Mouse (Mus musculus) left cerebral cortex, adult 11 months (tissue): ENCODE measurements at regions not wholly inside any gene's neighbourhood (a gene's known extent, or its start where the extent isn't known, plus 50 kb on each side); places are given as distances from the start of the nearest gene placed in this dataset.

Experiments used
- DNase-seq: peaks from one replicate; pipeline ENCODE4 v3.0.0; 2022; ENCODE audit warnings: low spot score

DNA sequence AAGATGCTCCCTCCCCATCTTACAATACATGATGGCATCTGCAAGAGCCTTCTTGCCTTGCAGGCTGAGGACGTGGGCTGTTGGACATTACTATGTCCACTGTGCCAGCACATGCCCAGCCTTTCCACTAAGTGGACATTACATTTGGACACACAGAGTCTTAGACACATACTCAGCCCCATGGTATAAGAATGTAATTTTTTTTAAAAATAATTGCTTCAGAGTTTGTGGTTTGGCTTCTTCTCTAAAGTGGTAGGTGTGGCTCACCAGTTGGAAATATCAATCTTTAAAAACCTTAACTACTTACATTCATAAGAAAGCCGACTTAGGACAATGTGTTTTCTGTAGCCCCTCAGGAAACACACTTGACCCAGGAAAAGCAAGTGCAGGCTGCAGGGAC is 299.7 kb upstream of the Thbs1 start:
- DNase-seq: no peak

DNA sequence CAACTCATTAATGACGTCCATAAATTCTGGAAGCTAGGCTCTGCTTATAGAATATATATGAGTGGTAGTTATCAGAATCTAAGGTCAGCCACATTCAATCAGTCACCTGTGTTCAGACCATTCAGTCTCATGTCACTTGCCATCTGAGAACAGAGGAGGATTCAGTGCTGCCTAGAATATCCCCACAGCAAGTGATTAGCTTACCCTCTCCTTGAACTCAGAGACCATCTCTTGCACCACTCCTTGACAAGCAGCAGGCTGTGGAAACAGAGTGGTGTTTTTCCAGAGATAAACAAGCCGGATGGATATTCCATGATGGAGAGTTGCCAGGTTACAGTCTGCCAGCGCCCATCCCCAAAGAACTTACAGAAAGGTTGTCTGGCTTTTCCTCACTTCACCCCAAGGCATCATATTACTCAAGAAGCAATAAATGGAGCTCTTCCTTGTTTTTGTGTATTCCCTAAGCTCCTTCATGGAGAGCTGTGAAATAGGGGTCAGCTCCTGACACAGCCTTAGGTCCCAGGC is 291.9 kb upstream of the Thbs1 start:
- no peak for DNase-seq

DNA sequence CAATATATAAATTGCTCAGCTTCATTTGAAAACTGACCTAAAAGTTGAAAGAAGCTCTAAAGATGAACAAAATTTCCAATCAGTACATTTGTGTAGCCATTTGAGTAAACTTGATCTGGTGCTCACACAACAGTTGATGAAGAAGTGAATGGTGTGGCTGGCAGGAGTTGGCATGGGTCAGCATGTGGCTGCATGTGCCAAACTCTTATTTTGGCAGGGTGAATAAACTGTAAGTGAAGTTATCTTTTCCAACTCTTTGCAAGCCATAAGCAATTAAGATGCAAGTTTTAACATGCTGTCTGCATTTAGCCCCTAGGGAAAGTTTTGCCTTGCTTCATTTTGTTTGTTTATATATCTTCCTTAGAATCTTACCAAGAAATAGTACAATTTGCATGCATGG is 291.0 kb upstream of the Thbs1 start:
- no peak for DNase-seq

DNA sequence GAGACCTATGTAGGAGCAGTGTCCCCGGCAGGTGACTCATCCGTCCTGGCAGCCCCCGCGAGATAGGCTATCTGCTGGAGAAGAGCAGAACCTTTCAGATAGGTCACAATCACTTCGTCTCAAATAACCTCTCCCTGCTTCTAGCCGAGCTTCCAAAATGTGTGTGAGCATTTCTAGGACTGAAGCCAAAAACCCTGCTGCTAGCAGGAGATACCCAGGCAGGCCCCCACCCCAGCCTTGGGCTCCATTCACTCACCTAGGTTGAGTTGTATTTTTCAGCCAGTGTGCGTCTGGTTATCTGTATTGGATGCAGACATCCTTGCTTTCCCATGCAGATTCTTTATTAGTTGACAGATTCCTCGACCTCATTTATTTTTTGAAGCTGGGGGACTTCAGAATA is 286.6 kb upstream of the Thbs1 start:
- DNase-seq: no peak

DNA sequence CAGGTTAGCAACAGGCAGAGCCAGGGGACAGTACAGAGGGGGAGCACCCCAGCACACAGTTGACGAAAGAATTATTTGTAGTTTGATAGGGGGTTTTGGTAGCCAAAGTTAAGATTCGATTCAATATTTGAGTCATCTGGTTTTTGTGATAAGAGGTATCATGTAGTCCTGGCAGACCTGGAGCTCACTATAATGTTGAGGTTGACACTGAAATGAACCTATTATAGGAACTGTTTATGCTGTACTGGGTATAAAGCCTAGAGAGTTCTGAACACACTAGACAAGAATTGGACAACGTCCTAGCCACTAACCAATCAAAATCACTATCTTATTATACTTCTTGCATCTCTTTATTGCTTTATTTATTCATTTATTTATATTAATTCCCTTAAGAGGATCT is 284.4 kb upstream of the Thbs1 start:
- no peak for DNase-seq

DNA sequence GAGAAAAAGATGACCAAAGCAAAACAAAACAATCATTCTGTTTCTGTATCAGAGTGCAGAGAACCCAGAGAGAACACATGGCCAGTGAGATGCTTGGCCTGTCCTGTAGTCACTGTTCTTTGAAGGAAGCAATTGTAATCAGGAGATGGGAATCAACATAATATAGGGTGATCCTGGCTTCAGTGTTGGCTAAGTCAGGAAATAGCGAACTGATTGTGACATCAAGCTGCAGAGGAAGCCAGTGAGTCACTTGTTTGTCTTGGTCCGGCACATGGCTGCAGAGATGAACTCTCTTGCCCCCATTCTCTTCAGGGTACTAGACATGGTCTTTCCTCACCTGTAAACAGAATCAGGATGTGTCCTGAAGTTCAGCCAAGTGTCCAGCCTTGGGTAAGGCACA is 273.3 kb upstream of the Thbs1 start:
- DNase-seq: no peak

DNA sequence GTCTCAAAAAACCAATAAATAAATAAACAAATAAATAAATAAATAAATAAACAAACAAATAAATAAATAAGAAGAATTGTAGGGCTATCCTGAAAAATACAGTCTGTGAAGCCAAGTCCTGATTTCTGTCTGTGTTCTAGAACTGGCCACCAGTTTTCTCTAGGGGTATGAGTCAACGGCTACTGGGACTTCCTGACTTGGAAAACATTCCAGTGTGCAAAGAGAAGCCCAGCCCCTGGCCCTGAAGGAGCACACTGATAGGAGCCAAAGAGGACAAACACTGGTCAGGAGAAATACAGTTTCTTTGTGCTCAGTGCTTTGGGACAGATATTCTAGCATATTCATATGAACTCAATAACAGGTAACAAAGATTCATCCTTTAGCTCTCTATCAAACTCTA is 271.3 kb upstream of the Thbs1 start:
- no peak for DNase-seq

DNA sequence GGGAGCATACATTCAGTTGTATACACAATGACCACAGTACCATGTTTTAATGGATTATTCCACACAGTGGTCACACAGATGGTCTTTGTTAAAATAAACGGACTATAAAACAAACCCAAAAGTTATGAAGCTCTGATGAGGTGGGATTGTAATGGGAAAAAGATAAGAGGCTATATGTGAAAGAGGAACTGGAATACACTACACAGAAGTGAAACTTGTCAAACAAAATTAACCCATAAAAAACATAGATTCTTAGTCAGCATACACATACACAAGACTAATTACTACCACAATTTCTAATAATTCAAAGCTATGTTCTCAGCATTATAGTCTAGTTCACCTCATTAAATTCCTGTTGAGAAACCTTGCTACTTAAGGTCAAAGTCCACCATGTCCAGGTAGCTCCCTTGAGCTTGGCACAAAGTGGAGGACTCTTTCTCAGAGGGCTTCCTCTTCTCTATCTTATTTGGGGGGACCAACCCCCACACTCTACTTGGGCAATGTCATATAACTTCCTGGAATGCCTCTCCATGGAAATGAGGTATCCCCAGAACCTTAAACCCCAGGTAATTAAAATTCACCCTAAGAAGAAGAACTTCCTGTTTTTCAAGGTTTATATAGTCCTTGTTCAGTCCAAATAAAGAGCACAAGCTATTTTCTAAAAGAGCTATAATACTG is 269.2 kb upstream of the Thbs1 start:
- no peak for DNase-seq

DNA sequence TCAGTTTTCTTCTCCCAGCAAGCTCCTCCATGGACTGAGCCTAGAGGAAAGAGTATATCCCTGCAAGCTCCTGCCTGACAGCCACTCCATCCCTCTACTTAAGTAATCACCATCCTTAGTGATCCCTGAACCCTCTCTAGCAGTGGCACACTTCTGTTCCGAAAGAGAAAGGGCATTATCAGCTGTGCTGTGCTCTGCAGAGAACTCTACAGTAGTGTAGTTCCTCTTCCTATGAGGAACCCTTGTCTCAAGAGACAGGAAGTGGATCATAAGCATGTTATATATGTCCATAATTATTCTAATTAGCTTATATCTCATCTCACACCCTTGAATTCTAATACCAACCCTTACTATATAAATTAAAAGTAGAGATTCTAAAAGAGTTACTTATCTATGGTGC is 259.2 kb upstream of the Thbs1 start:
- DNase-seq: no peak

DNA sequence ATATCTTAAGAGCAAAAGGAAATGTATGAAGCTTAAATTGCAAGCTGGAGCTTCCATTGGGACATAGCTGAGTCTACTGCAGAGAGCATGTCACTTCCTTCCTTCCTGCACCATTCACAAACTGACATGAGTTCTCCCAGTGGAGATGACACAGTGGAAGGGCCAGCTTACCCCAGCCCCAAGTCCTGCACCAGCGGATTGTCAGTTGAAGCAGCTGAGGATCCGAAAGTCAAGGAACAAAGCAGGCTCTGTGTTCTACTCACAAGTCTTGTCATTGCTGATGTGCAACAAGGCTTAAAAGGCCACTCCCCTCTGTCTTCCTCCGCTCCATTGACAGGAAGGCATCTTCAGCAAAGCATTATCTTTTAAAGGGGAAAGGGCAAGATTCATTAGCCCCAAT is 249.4 kb upstream of the Thbs1 start:
- no peak for DNase-seq

DNA sequence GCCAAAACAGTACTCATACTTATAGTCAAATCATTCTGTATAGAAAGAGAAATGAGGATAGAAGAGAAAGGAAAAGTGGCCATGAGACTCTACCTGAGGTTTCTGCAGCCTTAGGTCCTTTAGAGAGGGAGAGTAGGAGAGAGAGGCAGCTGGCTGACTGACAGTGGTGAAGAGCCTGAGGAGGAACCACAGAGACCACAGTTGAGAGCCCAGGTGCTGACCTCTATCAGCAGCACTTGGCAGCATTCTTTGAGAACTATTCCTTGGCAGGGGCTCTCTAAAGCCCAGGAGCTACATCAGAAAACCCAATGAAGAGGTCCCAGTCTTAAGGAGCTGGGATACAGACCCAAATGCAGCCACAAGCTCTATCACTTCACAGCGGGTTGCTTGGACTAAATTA is 246.6 kb upstream of the Thbs1 start:
- no peak for DNase-seq

DNA sequence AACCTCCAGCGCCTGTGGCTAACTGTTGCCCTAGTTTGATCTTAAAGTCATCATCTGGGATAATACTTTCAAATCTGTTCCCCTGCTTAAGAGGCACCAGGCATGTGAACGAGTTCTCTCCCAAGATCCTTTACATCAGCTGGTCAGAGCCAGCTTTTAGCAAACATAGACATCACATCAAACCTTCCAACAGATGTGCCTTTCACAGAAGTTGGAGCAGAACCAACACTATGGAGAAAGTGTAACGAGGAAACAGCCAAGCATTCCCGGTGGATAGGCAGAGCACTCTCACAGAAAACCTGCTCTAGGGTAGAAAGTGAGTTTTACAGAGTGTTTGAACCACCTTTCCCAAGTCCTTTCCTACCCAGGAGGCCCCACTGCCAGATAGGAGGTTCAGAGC is 244.7 kb upstream of the Thbs1 start:
- DNase-seq: no peak

DNA sequence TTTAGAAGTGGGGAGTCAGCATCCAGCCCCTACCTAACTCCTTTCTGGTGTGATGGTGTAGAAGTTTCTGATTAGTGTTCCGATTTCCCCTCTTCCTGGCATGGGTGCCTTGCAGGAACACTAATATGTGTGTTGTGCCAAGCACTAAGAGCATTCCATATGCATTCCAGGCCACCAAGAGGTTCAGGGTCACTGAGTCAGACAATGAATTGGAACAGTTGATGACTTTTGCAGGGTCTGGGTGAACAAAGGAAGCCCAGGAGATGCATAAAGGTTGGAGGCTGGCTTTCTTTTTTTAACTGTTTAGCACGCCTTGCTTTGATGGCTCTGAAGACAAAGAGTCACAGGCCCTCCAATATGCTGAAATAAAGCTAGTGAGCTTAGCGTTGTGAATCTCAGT is 244.3 kb upstream of the Thbs1 start:
- no peak for DNase-seq

DNA sequence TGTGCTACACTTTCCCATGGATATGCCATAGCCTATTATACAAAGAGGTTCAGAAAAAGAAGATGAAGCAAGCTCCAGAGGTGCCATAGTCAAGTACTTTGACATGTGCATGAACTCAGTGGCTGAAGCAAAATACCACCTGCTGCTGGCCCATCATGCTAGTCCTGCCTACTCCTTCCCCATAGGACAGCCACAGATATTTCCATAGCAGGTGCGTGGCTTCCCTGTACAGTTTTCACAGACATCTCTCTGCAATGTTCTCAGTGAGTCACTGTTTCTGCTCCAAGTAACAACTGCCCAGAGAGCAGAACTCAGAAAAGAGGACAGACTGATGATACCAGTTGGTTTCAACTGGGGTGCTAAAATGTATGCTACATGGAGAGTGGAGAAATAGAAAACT is 242.8 kb upstream of the Thbs1 start:
- no peak for DNase-seq

DNA sequence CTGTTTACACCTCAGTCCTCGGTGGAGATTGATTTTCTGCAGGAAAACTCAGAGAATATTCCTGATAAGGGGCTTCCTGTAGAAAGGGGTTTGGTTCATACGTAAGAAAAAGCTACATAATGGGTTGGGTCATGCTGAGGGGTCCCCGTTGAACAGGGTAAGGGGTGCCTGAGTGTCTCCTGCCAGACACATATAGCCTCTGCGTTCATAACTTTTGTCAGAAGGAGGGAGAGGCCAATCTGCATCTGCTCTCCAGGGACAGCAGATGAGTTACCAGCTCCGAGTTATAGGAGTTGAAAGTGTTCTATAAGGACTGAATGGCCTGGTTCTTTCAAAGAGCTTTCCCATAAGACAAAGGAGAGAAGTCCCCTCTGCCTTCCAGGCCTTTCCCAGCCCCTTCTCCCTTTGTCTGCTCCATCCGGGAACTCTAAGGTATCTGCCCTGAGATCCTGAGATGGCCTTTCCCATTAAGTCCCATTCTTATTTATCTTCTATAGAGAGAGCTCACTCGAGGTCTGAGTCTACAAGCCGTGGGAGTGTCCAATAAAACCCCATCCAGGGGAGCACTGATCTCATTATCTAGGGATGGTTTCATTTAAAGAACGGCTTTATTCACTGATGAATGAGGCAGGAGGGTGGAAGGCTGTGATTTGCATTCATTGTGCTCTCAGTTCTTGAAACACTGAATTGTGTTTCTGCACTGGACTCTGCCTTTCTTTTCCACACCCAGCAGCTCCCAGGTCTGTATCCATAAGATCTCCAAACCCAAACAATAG is 240.0 kb upstream of the Thbs1 start:
- no peak for DNase-seq

DNA sequence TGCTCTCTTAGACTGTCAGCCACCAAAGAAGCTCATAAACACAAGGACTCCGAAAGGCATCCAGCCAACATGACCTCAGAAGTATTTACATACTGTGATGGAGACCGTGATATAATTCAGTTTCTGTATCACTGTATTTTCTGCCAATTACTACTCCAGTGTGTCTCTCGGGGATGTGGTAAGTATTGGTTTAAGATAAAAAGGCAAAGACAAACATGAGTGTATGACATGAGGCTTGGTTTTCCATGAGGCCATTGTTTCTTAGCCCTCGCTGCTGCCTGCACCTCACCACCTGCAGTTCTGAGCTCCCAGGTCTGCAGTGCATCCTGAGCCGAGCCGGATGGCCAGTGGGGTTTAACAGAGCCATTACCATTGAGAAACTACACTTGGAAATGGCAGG is 233.9 kb upstream of the Thbs1 start:
- no peak for DNase-seq

DNA sequence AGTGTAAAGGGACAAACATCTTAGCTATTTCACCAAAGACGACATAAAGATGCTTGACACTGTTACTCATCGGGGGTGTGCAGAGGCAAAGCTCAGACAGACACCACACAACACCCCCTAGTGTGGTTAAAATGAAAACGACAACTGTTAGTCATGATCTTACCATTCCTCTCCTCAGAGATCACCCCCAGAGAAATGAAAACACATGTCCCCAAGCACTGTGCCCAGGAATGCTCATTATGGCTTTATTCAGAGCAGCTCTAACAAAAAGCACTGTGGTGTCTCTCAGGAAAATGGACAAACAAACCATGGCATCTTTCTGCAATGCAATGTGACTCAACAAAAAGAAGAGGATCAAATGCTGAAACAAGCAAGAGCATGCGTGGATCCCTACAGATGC is 229.5 kb upstream of the Thbs1 start:
- DNase-seq: no peak

DNA sequence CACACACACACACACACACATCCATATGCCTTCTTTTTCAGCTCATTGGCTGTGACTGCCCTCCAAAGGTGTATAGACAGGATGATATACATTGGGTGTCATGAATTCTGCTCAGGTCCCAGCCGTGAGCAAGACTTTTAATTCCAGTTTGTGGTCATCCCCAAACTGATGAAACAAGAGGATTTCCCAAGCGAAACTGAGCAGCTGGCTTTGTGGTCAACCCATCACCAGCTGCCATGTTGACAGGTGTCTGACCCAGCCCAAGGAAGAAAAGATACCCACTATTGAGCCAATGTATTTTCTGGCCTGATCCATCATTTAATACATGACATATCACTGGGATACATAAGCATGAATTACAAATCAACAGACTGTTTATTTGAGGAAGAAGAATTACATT is 228.8 kb upstream of the Thbs1 start:
- DNase-seq: no peak

DNA sequence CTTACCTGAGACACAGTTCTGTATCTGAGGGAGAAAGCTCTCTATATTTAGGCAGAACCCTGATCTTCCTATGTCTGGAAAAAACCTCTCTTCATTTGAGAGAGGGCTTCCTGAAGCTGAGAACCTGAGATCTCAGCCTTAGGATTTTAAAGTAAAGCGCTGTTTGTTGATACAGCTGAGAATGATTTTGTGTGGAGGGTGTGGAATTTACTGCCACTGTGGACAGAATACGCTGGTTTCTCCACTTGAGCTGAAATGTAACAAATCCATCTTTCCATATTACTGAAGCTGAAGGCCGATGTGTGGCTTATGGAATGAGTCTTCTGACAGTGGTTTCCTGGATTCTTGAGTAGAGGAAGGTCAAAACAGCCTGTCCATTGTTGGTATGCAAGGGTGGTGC is 225.2 kb upstream of the Thbs1 start:
- no peak for DNase-seq

DNA sequence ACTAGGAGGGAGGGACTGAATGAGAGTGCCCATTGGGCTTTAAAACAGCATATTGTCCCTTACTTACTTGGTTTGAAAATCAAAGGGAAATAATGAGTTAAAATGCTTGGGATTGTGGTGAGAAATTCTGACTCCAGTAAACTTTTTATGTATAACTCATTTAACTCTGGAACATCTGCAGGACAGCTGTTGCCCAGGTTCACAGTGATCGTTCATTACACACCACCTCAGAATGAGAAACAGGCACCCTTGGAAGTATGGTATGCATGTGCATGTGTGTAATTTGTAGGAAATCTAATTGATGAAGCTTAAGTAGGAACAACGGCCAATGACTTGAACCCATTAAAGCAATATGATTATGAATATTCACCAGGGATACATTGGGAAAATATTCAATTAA is 210.4 kb upstream of the Thbs1 start:
- no peak for DNase-seq

DNA sequence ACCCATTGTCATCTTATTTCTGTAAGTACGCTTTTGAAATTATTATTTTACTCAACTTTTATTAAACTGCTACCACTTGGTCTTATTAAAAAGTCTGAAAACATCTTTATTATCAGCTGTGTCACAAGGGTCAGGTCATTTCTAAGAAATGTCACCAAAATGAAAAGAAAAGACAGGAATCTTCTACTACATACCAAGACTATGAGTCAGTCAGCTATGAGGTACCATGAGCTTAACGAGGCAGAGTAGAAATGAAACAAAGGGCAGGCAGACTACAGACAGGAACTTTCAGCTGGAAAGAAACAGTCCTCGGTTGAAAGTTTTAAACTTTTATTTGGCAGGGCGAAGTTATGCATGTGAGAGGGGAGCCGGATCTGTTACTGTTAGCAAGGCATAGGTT is 208.8 kb upstream of the Thbs1 start:
- no peak for DNase-seq

DNA sequence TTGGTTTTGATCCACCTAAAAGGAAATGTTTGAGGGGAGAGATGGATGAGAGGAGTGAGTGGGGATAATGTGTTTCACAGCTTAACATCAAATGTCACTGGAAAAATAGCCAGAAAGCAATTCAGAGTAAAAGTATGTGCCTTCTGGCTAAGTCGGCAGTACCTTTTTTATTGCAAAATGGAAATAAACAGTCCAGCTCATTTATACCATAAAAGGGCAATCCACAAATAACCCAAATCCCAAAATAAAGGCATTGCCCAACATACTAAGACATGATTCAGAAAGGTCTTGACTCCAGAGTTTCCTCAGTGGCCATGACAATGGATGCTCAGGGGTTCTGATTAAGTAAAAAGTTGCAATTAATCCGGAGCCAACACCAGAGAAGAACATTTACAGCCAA is 208.0 kb upstream of the Thbs1 start:
- no peak for DNase-seq

DNA sequence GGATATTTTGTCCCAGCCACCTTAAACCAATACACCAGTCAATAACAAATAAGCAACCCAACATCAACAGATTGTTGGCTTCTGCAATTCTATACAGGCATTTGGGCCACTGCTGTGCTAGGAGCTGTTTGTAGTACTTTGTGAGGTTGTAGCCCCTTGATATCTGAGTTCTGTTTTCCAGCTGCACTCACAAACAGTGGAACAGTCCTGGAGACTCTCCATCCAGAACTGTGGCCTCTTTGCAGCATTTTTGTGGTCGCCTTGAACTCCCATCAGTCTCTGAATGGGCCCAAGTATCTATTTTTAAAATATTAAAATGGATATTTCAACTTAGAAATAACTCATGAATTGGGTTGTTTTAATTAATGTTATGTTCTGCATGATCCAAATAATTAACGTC is 205.2 kb upstream of the Thbs1 start:
- DNase-seq: no peak

DNA sequence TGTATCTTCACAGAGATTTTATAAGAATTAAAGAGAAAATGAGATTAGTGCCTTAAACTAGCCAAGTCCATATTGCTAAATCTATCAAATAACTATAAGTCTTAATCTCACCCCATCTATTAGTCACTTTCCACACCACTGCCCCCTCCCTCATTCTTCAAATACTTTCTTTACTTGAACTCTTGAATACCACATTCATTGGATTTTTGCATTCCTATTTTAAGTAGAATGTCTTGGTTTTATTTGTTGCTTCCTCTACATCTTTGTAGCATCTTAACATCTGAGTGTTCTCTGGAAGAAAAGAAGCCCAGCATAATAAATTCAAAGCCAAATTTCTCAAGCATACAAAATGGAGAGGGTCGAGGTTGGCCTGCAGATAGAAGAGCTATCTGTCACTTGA is 200.9 kb upstream of the Thbs1 start:
- DNase-seq: no peak
